Mouse (Mus musculus): Measurements from ENCODE around the gene Cx3cr1. TPM values are rescaled to one million over a fixed set of nuclear protein-coding genes. Genes with fewer than 3 reads are reported as not detected.
A peak's percentile ranks its signal among the peaks of the same experiment; 100 is the strongest.

Gene Cx3cr1
- polyA plus RNA-seq, 1 experiment from 2014 or later, result 4.0 TPM

DNA sequence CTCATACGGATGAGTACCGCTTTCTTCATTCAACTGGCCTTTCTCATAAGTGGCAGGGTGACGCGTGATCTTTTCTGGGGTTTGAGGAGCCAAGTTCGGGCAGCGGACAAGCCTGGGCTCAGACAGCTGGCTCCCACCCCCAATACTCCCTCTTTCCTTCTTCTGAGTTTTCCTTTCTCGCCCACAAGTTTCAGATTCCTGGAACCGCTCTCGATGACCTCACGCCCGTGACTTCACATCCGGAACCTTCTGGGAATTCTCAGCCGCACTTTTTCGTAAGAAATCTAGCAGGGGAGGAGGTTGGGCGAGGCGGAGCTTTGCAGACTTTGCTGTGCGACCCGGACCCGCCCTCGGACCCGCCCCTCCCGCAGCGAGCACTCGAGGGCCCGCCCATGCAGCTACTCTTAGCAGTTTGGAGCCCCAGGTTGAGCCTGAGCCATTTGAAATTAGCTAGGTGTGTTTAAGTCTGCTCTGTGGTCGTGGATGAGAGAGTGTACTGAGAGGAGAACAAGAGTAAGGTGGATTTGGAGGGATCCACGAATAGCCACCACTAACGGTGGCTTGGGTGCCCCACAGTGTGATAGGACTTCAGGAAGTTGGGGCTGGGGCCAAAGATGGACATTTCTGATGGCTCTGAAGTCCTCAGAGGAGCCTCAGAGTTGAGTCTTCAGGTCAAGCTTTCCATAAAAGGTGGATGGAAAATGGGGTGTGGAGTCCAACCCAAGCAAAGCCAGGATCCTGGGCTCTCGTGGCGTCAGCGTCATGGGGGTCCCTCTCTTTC lies 67.5 kb downstream of the Cx3cr1 start:
- peak overlapping the region; percentile 84 for H3K27ac ChIP-seq
- no peaks in the 10 kb centered on the region for H3K27me3 ChIP-seq (ENCODE audit: low read depth, poor library complexity, severe bottlenecking)
- H3K4me3 ChIP-seq, result peak overlapping the region; percentile 52
- no peaks in the 10 kb centered on the region for H3K36me3 ChIP-seq
- H3K4me1 ChIP-seq, result peaks cover 17% of the 10 kb centered on the region
- DNase-seq (ENCODE audit: low spot score), result peak; percentile 92
- H3K9me3 ChIP-seq (replicated peaks), result no peaks in the 10 kb centered on the region
- 12% methylated on average over 31 of the region's 31 CpGs for WGBS

DNA sequence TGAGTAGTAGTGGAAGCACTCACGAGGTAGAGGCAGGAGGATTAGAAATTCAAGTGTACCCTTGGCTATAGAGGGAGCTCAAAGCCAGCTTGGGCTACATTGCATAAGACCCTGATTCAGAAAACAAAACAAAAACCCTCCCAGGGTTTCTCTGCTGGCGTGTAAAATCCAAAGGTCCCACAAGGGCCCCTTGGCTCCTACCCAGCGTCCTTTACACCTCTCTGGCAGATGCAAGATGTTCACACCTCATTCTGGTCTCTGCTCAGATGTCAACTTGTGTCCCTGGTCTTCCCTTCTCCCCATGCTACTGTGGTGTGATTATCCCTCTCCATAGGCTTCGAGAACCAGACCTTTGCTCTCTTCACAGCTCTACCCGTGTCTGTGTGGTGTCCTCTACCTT lies 68.9 kb downstream of the Cx3cr1 start:
- H3K4me1 ChIP-seq, result peaks cover 14% of the 10 kb centered on the region
- H3K27ac ChIP-seq, result no peak overlapping the region
- H3K9me3 ChIP-seq (replicated peaks), result no peaks in the 10 kb centered on the region
- no peaks in the 10 kb centered on the region for H3K36me3 ChIP-seq
- H3K4me3 ChIP-seq, result no peak overlapping the region
- H3K27me3 ChIP-seq (ENCODE audit: low read depth, poor library complexity, severe bottlenecking), result no peaks in the 10 kb centered on the region
- no peak for DNase-seq (ENCODE audit: low spot score)
- WGBS, result 72% methylated on average over 5 of the region's 5 CpGs

DNA sequence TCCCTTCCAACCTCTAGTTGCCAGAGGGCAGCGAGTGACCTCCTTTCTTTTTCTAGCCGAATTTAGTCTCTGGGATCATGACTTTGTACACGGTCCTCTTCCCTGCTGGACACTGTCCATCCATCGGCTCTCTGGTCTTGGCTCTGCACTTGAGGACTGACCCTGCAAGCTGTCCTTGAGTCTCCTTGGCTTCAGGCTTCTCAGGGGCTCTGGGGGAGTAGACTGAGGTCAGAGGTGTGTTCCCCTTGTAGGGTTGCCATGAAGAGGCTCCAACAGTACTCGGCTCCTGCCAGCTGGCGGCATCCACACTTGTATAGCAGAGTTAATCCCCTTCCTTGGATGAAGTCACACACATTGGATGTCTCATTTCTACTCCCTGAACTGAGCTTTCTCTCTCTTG lies 70.0 kb downstream of the Cx3cr1 start:
- Histone ChIP-seq H3K4me3 (no peak overlapping the region), H3K36me3 (no peaks in the 10 kb centered on the region), H3K4me1 (peaks cover 12% of the 10 kb centered on the region), H3K27me3 (ENCODE audit: low read depth, poor library complexity, severe bottlenecking) (no peaks in the 10 kb centered on the region), H3K27ac (no peak overlapping the region), H3K9me3 (replicated peaks) (no peaks in the 10 kb centered on the region)
- no peak for DNase-seq (ENCODE audit: low spot score)
- WGBS, result 83% methylated on average over 6 of the region's 6 CpGs

DNA sequence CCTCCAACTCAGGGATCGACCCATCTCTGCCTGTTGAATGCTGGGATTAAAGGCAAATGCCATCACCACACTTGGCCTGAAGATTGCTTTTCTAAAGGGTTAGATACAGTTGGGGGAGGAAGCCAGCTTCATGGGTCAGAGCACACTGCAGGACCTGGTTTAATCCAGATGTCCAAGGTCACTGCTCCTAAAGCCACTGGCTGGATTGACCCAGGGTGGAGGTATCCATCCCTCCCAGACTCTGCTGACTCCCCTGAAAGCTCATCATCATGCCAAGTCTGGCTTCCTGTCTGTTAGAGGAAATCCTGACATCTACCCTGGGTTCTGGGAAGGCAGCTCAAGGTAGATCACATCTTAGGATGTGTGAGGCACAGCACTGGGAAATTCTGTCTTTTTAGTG lies 70.9 kb downstream of the Cx3cr1 start:
- H3K9me3 ChIP-seq (replicated peaks), result no peaks in the 10 kb centered on the region
- no peak overlapping the region for H3K4me3 ChIP-seq
- WGBS, result 87% methylated on average over 1 of the region's 1 CpGs
- H3K4me1 ChIP-seq, result peaks cover 12% of the 10 kb centered on the region
- no peaks in the 10 kb centered on the region for H3K27me3 ChIP-seq (ENCODE audit: low read depth, poor library complexity, severe bottlenecking)
- no peaks in the 10 kb centered on the region for H3K36me3 ChIP-seq
- no peak for DNase-seq (ENCODE audit: low spot score)
- no peak overlapping the region for H3K27ac ChIP-seq

DNA sequence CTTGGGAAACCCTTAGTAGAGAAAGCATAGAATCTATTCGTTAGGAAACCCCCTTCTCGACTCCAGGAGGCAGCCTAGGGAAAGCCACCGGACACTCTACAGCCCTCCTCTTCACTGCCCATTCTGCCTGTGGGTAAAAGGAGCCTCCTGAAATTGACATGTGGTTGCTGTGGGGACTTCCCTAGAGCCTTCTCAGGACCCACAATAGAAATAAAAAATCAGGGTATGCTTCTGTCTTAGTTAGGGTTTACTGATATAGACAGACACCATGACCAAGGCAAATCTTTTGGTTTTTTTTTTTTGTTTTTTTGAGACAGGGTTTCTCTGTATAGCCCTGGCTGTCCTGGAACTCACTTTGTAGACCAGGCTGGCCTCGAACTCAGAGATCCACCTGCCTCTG lies 73.6 kb downstream of the Cx3cr1 start:
- Histone ChIP-seq H3K9me3 (replicated peaks) (no peaks in the 10 kb centered on the region), H3K4me3 (no peak overlapping the region), H3K4me1 (no peaks in the 10 kb centered on the region), H3K27ac (no peak overlapping the region), H3K36me3 (no peaks in the 10 kb centered on the region), H3K27me3 (ENCODE audit: low read depth, poor library complexity, severe bottlenecking) (peaks cover 20% of the 10 kb centered on the region)
- DNase-seq (ENCODE audit: low spot score), result no peak
- 91% methylated on average over 4 of the region's 4 CpGs for WGBS

DNA sequence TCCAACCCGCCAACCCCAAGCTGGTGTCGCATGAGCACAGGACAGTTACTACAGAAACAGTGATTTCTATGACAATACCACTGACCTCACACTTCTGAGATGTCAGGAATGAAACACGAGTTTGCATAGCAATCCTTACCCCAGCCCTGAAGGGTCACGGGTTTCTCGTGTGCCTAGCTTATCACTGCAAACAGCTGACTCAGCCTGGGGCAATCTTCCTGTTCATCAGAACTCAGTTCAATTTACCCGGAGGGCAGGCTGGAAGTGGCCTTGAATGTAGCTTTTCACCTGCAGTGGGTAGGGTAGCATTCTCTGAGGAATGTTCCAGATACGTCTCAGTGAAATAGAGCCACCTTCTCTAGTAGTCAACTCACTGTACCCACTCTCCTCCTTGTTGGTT lies 75.5 kb downstream of the Cx3cr1 start:
- Histone ChIP-seq H3K4me1 (no peaks in the 10 kb centered on the region), H3K27me3 (ENCODE audit: low read depth, poor library complexity, severe bottlenecking) (peaks cover 20% of the 10 kb centered on the region), H3K4me3 (no peak overlapping the region), H3K36me3 (no peaks in the 10 kb centered on the region), H3K27ac (no peak overlapping the region), H3K9me3 (replicated peaks) (no peaks in the 10 kb centered on the region)
- DNase-seq (ENCODE audit: low spot score), result no peak
- 77% methylated on average over 7 of the region's 7 CpGs for WGBS

DNA sequence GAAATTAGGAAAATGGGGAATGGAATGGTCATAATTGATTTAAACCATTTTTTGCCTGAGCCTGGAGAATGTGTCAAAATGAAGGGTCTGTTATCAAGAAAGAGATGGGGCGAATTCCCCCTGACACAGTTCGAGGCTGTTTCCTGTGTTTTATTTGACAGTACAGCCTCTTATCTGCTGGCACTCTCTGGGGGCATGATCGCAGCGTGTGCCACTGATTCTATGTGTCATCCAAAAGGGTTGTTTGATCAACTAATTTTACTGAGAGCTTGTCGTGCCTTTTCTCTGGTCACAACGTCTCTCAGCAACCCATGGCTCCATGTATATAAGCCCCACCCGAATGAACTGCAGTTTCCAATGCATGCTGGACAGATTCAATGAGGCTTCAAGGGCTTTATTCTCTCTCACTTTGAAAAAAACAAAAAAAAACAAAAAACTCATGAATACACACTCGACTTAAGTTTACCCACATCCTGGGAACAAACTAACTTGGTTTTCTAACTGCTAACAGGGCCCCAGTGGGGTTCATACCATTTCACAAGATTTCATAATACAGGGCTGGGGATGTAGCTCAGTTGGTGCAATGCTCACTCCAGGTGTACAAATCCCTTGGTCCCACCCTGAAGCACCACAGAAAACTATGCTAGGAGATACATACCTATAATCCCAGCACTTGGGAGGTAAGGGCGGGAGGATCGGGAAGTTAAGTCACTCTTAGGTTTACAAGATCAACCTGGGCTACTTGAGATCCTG lies 76.4 kb downstream of the Cx3cr1 start:
- H3K4me3 ChIP-seq, result no peak overlapping the region

DNA sequence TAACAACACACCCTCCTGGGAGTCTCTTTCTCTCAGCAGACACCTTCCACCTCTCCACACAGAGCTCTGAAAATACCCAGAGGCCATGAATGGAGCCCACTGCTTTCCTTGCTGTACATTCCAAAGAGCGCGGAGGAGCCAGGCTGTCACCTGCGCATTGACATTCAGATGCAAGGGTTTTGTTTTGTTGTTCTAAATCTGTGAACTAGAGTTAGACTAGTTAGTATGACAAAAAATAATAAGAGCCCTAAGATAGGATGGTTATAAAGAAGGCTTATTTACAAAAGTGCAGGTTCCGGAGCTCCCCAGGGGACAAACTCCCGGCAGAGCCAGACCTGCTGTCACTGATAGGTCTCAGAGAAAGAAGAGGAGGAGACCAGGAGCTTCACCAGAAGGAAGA lies 78.4 kb downstream of the Cx3cr1 start:
- Histone ChIP-seq H3K9me3 (replicated peaks) (no peaks in the 10 kb centered on the region), H3K27me3 (ENCODE audit: low read depth, poor library complexity, severe bottlenecking) (peaks cover 20% of the 10 kb centered on the region), H3K27ac (no peak overlapping the region), H3K36me3 (no peaks in the 10 kb centered on the region), H3K4me1 (no peaks in the 10 kb centered on the region), H3K4me3 (no peak overlapping the region)
- WGBS, result 30% methylated on average over 5 of the region's 5 CpGs
- no peak for DNase-seq (ENCODE audit: low spot score)

More for the DNA sequence above, 76.4 kb downstream of the Cx3cr1 start:
- Histone ChIP-seq H3K9me3 (replicated peaks) (no peaks in the 10 kb centered on the region), H3K4me1 (no peaks in the 10 kb centered on the region), H3K27me3 (ENCODE audit: low read depth, poor library complexity, severe bottlenecking) (peaks cover 20% of the 10 kb centered on the region), H3K27ac (no peak overlapping the region), H3K36me3 (no peaks in the 10 kb centered on the region)
- WGBS, result 83% methylated on average over 10 of the region's 10 CpGs
- no peak for DNase-seq (ENCODE audit: low spot score)

DNA sequence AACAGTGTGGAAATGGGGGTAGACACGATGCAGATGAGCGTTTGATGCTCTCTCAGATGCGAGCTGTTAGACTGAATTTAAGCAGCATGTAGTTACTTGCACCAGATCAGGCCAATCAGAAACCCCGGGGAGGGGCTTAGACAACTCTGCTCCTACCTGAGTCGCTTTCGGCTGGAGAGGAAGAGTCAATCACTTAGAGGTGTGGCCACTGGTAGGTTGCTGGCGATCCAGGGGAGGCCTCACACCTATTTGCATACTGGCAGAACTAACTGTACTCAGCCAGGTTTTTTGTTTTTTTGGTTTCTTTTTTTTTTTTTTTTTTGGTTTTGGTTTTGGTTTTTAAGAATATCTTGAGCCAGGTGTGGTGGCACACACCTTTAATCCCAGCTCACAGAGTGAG lies 81.4 kb downstream of the Cx3cr1 start:
- Histone ChIP-seq H3K9me3 (replicated peaks) (no peaks in the 10 kb centered on the region), H3K27me3 (ENCODE audit: low read depth, poor library complexity, severe bottlenecking) (peaks cover 20% of the 10 kb centered on the region), H3K4me1 (peaks cover 24% of the 10 kb centered on the region), H3K36me3 (no peaks in the 10 kb centered on the region), H3K27ac (no peak overlapping the region), H3K4me3 (no peak overlapping the region)
- WGBS, result 38% methylated on average over 7 of the region's 7 CpGs
- no peak for DNase-seq (ENCODE audit: low spot score)

DNA sequence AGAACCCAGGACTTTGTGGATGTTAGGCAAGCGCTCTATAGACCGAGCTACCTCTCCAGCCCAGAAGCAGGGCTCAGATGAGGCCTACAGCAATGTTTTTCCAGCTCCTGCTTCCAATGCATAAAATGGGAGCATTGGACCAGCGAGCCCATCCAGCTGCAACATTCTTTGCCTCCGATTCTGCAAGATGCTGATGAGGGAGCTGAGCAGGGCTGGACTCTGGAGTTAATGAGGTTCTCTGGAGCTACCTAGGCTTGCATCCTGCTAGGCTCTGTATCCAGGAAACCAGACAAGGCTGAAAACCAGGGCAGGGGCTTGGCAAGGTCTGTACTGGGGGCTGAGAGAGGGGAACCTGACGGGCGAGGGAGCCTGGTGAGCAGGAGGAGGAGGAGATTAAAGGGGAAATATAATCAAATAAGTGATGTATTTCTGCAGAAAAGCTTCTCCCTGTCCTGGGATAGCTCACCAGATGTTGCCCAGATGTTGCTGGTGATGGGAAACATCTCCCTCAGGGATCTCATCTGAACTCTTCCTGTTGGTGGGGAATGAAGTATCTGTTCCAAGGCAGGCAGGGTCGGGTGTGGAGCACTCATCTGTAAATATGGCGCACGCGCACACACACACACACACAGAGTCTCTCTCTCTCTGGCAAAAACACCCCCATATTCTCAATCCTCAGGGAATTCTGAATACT lies 83.7 kb downstream of the Cx3cr1 start:
- Histone ChIP-seq H3K27me3 (ENCODE audit: low read depth, poor library complexity, severe bottlenecking) (no peaks in the 10 kb centered on the region), H3K4me1 (peaks cover 46% of the 10 kb centered on the region), H3K36me3 (no peaks in the 10 kb centered on the region), H3K4me3 (no peak overlapping the region), H3K9me3 (replicated peaks) (no peaks in the 10 kb centered on the region), H3K27ac (peak overlapping the region; percentile 42; the same call in 1 of the 2 replicates)
- DNase-seq (ENCODE audit: low spot score), result no peak
- WGBS, result 77% methylated on average over 10 of the region's 10 CpGs

DNA sequence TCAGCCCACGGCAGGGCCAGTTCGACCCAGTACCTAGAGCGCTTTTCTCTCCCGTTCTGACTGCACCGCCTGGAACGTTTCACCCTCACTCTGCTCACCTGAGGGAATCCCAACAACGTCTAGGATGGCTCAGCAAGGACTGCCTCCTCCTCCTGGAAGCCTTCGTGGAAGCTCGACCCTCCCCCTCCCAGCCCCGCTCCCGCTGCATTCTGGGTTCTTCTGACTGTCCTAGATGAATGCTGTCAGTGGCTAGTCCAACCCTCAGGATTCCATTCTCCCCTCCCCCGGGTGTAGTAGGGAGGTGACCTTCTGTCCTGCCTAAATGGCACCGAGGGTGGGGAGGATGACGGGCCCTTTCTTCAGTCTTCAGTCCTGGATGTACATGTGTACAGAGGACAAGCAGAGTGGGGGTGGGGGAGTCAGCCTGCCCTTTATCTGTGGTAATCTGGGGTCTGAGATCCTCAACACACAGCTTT lies 85.1 kb downstream of the Cx3cr1 start, which contains the start of gene Csrnp1:
Gene Csrnp1 (minus strand): TSS at position 123 of the 476 bp plus-strand sequence.
- 6% methylated on average over 14 of the region's 14 CpGs for WGBS
- H3K36me3 ChIP-seq, result no peaks in the 10 kb centered on the region
- peak; percentile 52 for DNase-seq (ENCODE audit: low spot score)

DNA sequence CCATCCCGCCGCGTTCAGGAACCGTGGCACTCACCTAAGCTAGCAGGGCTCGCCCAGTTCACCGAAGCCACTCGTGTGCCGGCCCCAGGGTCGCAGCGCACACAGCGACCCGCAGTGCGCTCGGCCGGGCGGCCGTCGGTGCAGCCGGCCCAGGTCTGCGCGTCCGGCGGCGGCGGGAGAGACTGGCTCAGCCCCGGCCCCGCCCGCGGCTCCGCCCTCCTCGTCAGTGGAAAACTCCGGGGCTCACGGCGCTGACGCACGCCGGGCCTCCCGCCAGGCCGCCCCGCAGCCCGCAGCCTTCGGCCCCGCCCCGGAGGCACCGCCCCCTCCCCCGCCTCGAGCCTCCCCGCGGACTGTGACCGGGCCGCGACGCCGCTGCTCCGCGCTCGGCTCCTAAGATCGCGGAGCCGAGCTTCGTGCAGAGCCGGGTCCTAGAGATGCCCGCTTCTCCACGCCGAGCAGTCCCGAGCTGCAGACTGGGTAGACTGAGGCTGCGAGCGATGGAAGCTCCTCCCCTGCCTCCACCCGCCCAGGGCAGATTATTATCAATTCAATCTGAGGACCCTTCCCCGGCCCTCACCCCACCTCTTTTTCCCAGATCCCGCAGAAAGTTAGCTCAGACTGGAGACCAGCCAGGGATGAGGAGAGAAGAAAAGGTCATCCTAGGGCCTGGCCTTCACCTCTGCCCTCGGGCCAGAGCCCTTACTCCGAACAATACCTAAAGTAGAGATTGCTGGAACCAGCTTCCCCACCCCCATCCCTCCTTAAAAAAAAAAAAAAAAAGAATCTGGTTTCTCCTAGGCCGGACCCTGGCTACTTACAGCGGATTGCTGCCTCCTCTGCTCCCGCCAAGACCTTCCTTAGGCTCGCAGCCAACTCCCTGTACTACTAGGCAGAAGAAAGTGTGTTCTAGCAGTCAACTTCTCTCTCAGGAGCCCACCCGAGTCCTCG lies 85.8 kb downstream of the Cx3cr1 start:
- Histone ChIP-seq H3K27me3 (ENCODE audit: low read depth, poor library complexity, severe bottlenecking) (no peaks in the 10 kb centered on the region), H3K9me3 (replicated peaks) (no peaks in the 10 kb centered on the region), H3K4me1 (peaks cover 68% of the 10 kb centered on the region), H3K4me3 (peak overlapping the region; percentile 73), H3K36me3 (no peaks in the 10 kb centered on the region), H3K27ac (peak overlapping the region; percentile 93)
- 1% methylated on average over 77 of the region's 79 CpGs for WGBS
- DNase-seq (ENCODE audit: low spot score), result peak; percentile 87

More for the DNA sequence above, 85.1 kb downstream of the Cx3cr1 start, which contains the start of gene Csrnp1:
- Histone ChIP-seq H3K4me3 (peak within 1 kb of the TSS; percentile 73), H3K27me3 (ENCODE audit: low read depth, poor library complexity, severe bottlenecking) (no peaks in the 10 kb centered on the region), H3K9me3 (replicated peaks) (no peaks in the 10 kb centered on the region), H3K4me1 (peaks cover 61% of the 10 kb centered on the region), H3K27ac (peak within 1 kb of the TSS; percentile 93)

Data from limb, embryonic 10.5 days (tissue).